Mouse (Mus musculus): ENCODE measurements around the gene Cfap126.

- TF ChIP-seq CTCF (conservative IDR thresholded peaks at IDR 0.05; ENCODE audit: low read length) = no peak
- TF ChIP-seq NANOG (IDR thresholded peaks at IDR 0.05; ENCODE audit: borderline replicate concordance, low read length) = no peak
- no peak for TF ChIP-seq POU5F1 (IDR thresholded peaks at IDR 0.05; ENCODE audit: borderline replicate concordance, low read length)
Observed at GRCm38 (mm10) chr1:171130971-171131370, 17.3 kb downstream of the Cfap126 start.

All from E14TG2a.4 (cell line).